Mouse (Mus musculus) lung, adult 2 months (tissue): ENCODE data around the gene Ssh1.

Experiments used
- CTCF ChIP-seq: fragments of 200-500 bp; IDR thresholded peaks from 2 replicates; pipeline ENCODE4 v1.5.1; 2011; ENCODE audit warnings: mild to moderate bottlenecking, low read length, control low read depth; ENCODE audit not compliant: insufficient read depth
- POLR2A ChIP-seq: fragments of 200-500 bp; IDR thresholded peaks from 2 replicates; pipeline ENCODE4 v1.6.1; 2011; ENCODE audit warnings: low read depth, mild to moderate bottlenecking, control low read depth, low read length, borderline replicate concordance; ENCODE audit errors: extremely low read depth

GRCm38 (mm10) chr5:113973790-113974189 lies 19.9 kb downstream of the Ssh1 start:
- no peak for TF ChIP-seq CTCF
- no peak for TF ChIP-seq POLR2A
